Mouse (Mus musculus) heart, postnatal 36 days (tissue): ENCODE results near the gene Fbxo34. TPM values are rescaled to one million over a fixed set of nuclear protein-coding genes. Genes with fewer than 3 reads are reported as not detected.
"Not testable (repeated sequence)": the region's sequence is repeated elsewhere in the genome, so short reads cannot be mapped to it uniquely, and the experiment has no call there.

Experiments
- DNase-seq, 2 experiments: peaks; one replicate each; pipeline ENCODE4 v3.0.0; 2021 to 2022
- intact Hi-C: fragments of 180-260 bp; cut with DNase I; formaldehyde crosslinking; loops from one replicate; pipeline ENCODE4 v1.15.1; 2025
- total RNA-seq, 2 experiments: library from RNA; stranded (reverse); gene quantifications; 2 replicates each; pipeline ENCODE4 v1.2.3; 2021

The Fbxo34 gene
- total RNA-seq, 2 experiments from 2014 or later = 11.4 to 14.0 TPM

GRCm38 (mm10) chr14:47514816-47515453 lies 64.7 kb downstream of the Fbxo34 start:
- DNase-seq = peak; percentile 28 to 34
- intact Hi-C loops = no loop called here

- intact Hi-C loops = no loop called here
- DNase-seq = no peak
Observed at GRCm38 (mm10) chr14:47515636-47516035, 65.4 kb downstream of the Fbxo34 start.

- DNase-seq = no peak
- intact Hi-C loops = no loop called here
Observed at GRCm38 (mm10) chr14:47516755-47517154, 66.5 kb downstream of the Fbxo34 start.

- DNase-seq = peak; percentile 48 to 56
Observed at GRCm38 (mm10) chr14:47518619-47519018, 68.4 kb downstream of the Fbxo34 start.

GRCm38 (mm10) chr14:47520751-47521449 lies 70.7 kb downstream of the Fbxo34 start:
- DNase-seq = no peak
- intact Hi-C loops = no loop called here

More at GRCm38 (mm10) chr14:47518619-47519018, 68.4 kb downstream of the Fbxo34 start:
- intact Hi-C loops = no loop called here

GRCm38 (mm10) chr14:47521609-47522008 lies 71.4 kb downstream of the Fbxo34 start:
- intact Hi-C loops = no loop called here
- DNase-seq = no peak

- DNase-seq = no peak
- intact Hi-C loops = no loop called here
Observed at GRCm38 (mm10) chr14:47522301-47522700, 72.1 kb downstream of the Fbxo34 start.

- no peak for DNase-seq
- intact Hi-C loops = no loop called here
Observed at GRCm38 (mm10) chr14:47525374-47525773, 75.2 kb downstream of the Fbxo34 start.

GRCm38 (mm10) chr14:47525861-47526260 lies 75.6 kb downstream of the Fbxo34 start:
- no peak for DNase-seq
- intact Hi-C loops = no loop called here

- intact Hi-C loops = no loop called here
- no peak for DNase-seq
Observed at GRCm38 (mm10) chr14:47527833-47528232, 77.6 kb downstream of the Fbxo34 start.

- intact Hi-C loops = no loop called here
Observed at GRCm38 (mm10) chr14:47528293-47528692, 78.1 kb downstream of the Fbxo34 start.

GRCm38 (mm10) chr14:47529019-47529418 lies 78.8 kb downstream of the Fbxo34 start:
- DNase-seq = peak; percentile 55 to 60
- intact Hi-C loops = loop anchor here (1.0 kb wide), 1 partner anchor 57 kb away; no protein-coding TSS in a partner anchor

More at GRCm38 (mm10) chr14:47528293-47528692, 78.1 kb downstream of the Fbxo34 start:
- no peak for DNase-seq

GRCm38 (mm10) chr14:47529592-47529991 lies 79.4 kb downstream of the Fbxo34 start:
- intact Hi-C loops = loop anchor here (1.0 kb wide), 1 partner anchor 57 kb away; no protein-coding TSS in a partner anchor
- DNase-seq = not testable (repeated sequence)

- intact Hi-C loops = loop anchor here (5.0 kb wide), 1 partner anchor 200 kb away; no protein-coding TSS in a partner anchor
- no peak for DNase-seq
Observed at GRCm38 (mm10) chr14:47532496-47532895, 82.3 kb downstream of the Fbxo34 start.

- DNase-seq = peak; percentile 42 to 66
- intact Hi-C loops = loop anchor here (1.0 to 5.0 kb wide), 2 partner anchors 61 to 201 kb away; no protein-coding TSS in a partner anchor
Observed at GRCm38 (mm10) chr14:47533365-47534175, 83.3 kb downstream of the Fbxo34 start.

GRCm38 (mm10) chr14:47534176-47534525 lies 83.9 kb downstream of the Fbxo34 start:
- intact Hi-C loops = loop anchor here (1.0 to 5.0 kb wide), 2 partner anchors 62 to 202 kb away; no protein-coding TSS in a partner anchor

GRCm38 (mm10) chr14:47535096-47535495 lies 84.9 kb downstream of the Fbxo34 start:
- no peak for DNase-seq
- intact Hi-C loops = no loop called here

More at GRCm38 (mm10) chr14:47534176-47534525, 83.9 kb downstream of the Fbxo34 start:
- no peak for DNase-seq

GRCm38 (mm10) chr14:47541325-47541948 lies 91.2 kb downstream of the Fbxo34 start:
- intact Hi-C loops = no loop called here
- no peak for DNase-seq

- intact Hi-C loops = no loop called here
- DNase-seq = no peak
Observed at GRCm38 (mm10) chr14:47542283-47542682, 92.1 kb downstream of the Fbxo34 start.

- no peak for DNase-seq
- intact Hi-C loops = no loop called here
Observed at GRCm38 (mm10) chr14:47544286-47544685, 94.1 kb downstream of the Fbxo34 start.
